Mouse (Mus musculus): ENCODE measurements around the gene Gfi1.

Gene Gfi1

GRCm38 (mm10) chr5:107721638-107722011, 4.2 kb downstream of the Gfi1 start:
- peak; percentile 58 for DNase-seq

- DNase-seq: peak; percentile 35
Observed at GRCm38 (mm10) chr5:107720991-107721637, 4.7 kb downstream of the Gfi1 start.

GRCm38 (mm10) chr5:107720511-107720910, 5.3 kb downstream of the Gfi1 start:
- DNase-seq: no peak

- DNase-seq: no peak
Observed at GRCm38 (mm10) chr5:107719786-107720185, 6.0 kb downstream of the Gfi1 start.

GRCm38 (mm10) chr5:107719209-107719608, 6.6 kb downstream of the Gfi1 start:
- DNase-seq: peak; percentile 16

GRCm38 (mm10) chr5:107717871-107718361, 7.9 kb downstream of the Gfi1 start:
- DNase-seq: no peak

- DNase-seq: no peak
Observed at GRCm38 (mm10) chr5:107711689-107712088, 14.1 kb downstream of the Gfi1 start.

- no peak for DNase-seq
Observed at GRCm38 (mm10) chr5:107708124-107708797, 17.6 kb downstream of the Gfi1 start.

- DNase-seq: no peak
Observed at GRCm38 (mm10) chr5:107706262-107706661, 19.6 kb downstream of the Gfi1 start.

GRCm38 (mm10) chr5:107705756-107706155, 20.1 kb downstream of the Gfi1 start:
- no peak for DNase-seq

- DNase-seq: no peak
Observed at GRCm38 (mm10) chr5:107703207-107703763, 22.6 kb downstream of the Gfi1 start.

GRCm38 (mm10) chr5:107701658-107702057, 24.2 kb downstream of the Gfi1 start:
- DNase-seq: no peak

GRCm38 (mm10) chr5:107700873-107701272, 25.0 kb downstream of the Gfi1 start:
- DNase-seq: no peak

GRCm38 (mm10) chr5:107698888-107699287, 26.9 kb downstream of the Gfi1 start:
- no peak for DNase-seq

GRCm38 (mm10) chr5:107695019-107695418, 30.8 kb downstream of the Gfi1 start:
- no peak for DNase-seq

GRCm38 (mm10) chr5:107688499-107688866, 37.4 kb downstream of the Gfi1 start:
- no peak for DNase-seq

- DNase-seq: peak; percentile 92
Observed at GRCm38 (mm10) chr5:107687592-107688498, 38.0 kb downstream of the Gfi1 start.

- no peak for DNase-seq
Observed at GRCm38 (mm10) chr5:107687161-107687560, 38.7 kb downstream of the Gfi1 start.

- DNase-seq: no peak
Observed at GRCm38 (mm10) chr5:107684380-107684779, 41.5 kb downstream of the Gfi1 start.

GRCm38 (mm10) chr5:107681300-107681699, 44.5 kb downstream of the Gfi1 start:
- no peak for DNase-seq

GRCm38 (mm10) chr5:107678392-107678791, 47.4 kb downstream of the Gfi1 start:
- no peak for DNase-seq

Data from embryo, embryonic 11 days (tissue).